In genomic region chr17:30032796-30033195, GRCm38 (mm10) we compare ENCODE assay signal across 12 mouse cellular contexts.
"Had no signal": no experiment of that assay in that cellular context is flagged by ENCODE, and none has a peak within 500 bp of the region (broad histone marks: within the 10 kb centered on the region; RNA-seq: fewer than 3 reads in every experiment).

No protein-coding gene starts in this region.

- ATAC-seq: liver, embryonic 12.5 days; midbrain, embryonic 16.5 days had no signal

- H3K9me3 ChIP-seq: limb, embryonic 15.5 days; liver, embryonic 12.5 days; midbrain, embryonic 12.5 days had no signal

- H3K27me3 ChIP-seq: limb, embryonic 15.5 days; liver, embryonic 12.5 days; midbrain, embryonic 12.5 days had no signal

- H3K36me3 ChIP-seq: limb, embryonic 15.5 days; liver, embryonic 12.5 days; midbrain, embryonic 12.5 days had no signal

- H3K4me3 ChIP-seq: limb, embryonic 15.5 days; liver, embryonic 12.5 days; midbrain, embryonic 12.5 days had no signal

- DNase-seq: kidney, postnatal 36 days; layer of hippocampus, adult 9-11 months; layer of hippocampus, postnatal 36 days; lung, embryonic 14.5 days; lung, postnatal 10 days; lung, postnatal 4 days; right cerebral cortex, postnatal 14 days; thymus, postnatal 36 days had no signal
